Mouse (Mus musculus): Measurements from ENCODE around the gene Zbp1. TPM values are rescaled to one million over a fixed set of nuclear protein-coding genes. Genes with fewer than 3 reads are reported as not detected.

Zbp1 gene
- polyA plus RNA-seq, 1 experiment = 2.8 TPM

- Histone ChIP-seq H3K9me3 (peaks cover 4% of the 10 kb centered on the region; the same call in 1 of the 2 replicates), H3K4me1 (no peaks in the 10 kb centered on the region), H3K36me3 (replicated peaks; ENCODE audit: low read length) (no peaks in the 10 kb centered on the region), H3K27me3 (replicated peaks) (peaks cover 25% of the 10 kb centered on the region), H3K4me3 (replicated peaks) (no peak overlapping the region)
- TF ChIP-seq GATA1 (IDR thresholded peaks at IDR 0.05; ENCODE audit: borderline replicate concordance, low read length) (no peak), FLI1 (IDR thresholded peaks at IDR 0.05; ENCODE audit: low read length) (no peak)
Observed at GRCm38 (mm10) chr2:173164946-173165345, 53.8 kb downstream of the Zbp1 start.

GRCm38 (mm10) chr2:173164358-173164757, 54.4 kb downstream of the Zbp1 start:
- Histone ChIP-seq H3K4me1 (no peaks in the 10 kb centered on the region), H3K9me3 (peaks cover 4% of the 10 kb centered on the region; the same call in 1 of the 2 replicates), H3K36me3 (replicated peaks; ENCODE audit: low read length) (no peaks in the 10 kb centered on the region), H3K27me3 (replicated peaks) (peaks cover 19% of the 10 kb centered on the region), H3K4me3 (replicated peaks) (no peak overlapping the region)
- TF ChIP-seq GATA1 (IDR thresholded peaks at IDR 0.05; ENCODE audit: borderline replicate concordance, low read length) (no peak), FLI1 (IDR thresholded peaks at IDR 0.05; ENCODE audit: low read length) (no peak)

- Histone ChIP-seq H3K4me1 (no peaks in the 10 kb centered on the region), H3K36me3 (replicated peaks; ENCODE audit: low read length) (no peaks in the 10 kb centered on the region), H3K27me3 (replicated peaks) (peaks cover 12% of the 10 kb centered on the region), H3K4me3 (replicated peaks) (no peak overlapping the region), H3K9me3 (peaks cover 4% of the 10 kb centered on the region; the same call in 1 of the 2 replicates)
- no peak for TF ChIP-seq FLI1 (IDR thresholded peaks at IDR 0.05; ENCODE audit: low read length)
- TF ChIP-seq GATA1 (IDR thresholded peaks at IDR 0.05; ENCODE audit: borderline replicate concordance, low read length) = no peak
Observed at GRCm38 (mm10) chr2:173163380-173163779, 55.3 kb downstream of the Zbp1 start.

GRCm38 (mm10) chr2:173159354-173160311, 59.1 kb downstream of the Zbp1 start:
- peaks cover 9% of the 10 kb centered on the region for H3K9me3 ChIP-seq
- TF ChIP-seq FLI1 (IDR thresholded peaks at IDR 0.05; ENCODE audit: low read length) (no peak), GATA1 (IDR thresholded peaks at IDR 0.05; ENCODE audit: borderline replicate concordance, low read length) (no peak)
- peaks cover 12% of the 10 kb centered on the region for H3K27me3 ChIP-seq (replicated peaks)
- H3K4me1 ChIP-seq = no peaks in the 10 kb centered on the region
- H3K4me3 ChIP-seq (replicated peaks) = no peak overlapping the region
- no peaks in the 10 kb centered on the region for H3K36me3 ChIP-seq (replicated peaks; ENCODE audit: low read length)

GRCm38 (mm10) chr2:173158390-173159055, 60.2 kb downstream of the Zbp1 start:
- Histone ChIP-seq H3K36me3 (replicated peaks; ENCODE audit: low read length) (no peaks in the 10 kb centered on the region), H3K9me3 (peaks cover 9% of the 10 kb centered on the region), H3K4me1 (no peaks in the 10 kb centered on the region), H3K4me3 (replicated peaks) (no peak overlapping the region), H3K27me3 (replicated peaks) (peaks cover 12% of the 10 kb centered on the region)
- TF ChIP-seq FLI1 (IDR thresholded peaks at IDR 0.05; ENCODE audit: low read length) (no peak), GATA1 (IDR thresholded peaks at IDR 0.05; ENCODE audit: borderline replicate concordance, low read length) (no peak)

GRCm38 (mm10) chr2:173157871-173158270, 60.9 kb downstream of the Zbp1 start:
- Histone ChIP-seq H3K9me3 (peaks cover 9% of the 10 kb centered on the region), H3K4me1 (no peaks in the 10 kb centered on the region), H3K4me3 (replicated peaks) (no peak overlapping the region), H3K36me3 (replicated peaks; ENCODE audit: low read length) (no peaks in the 10 kb centered on the region), H3K27me3 (replicated peaks) (peaks cover 14% of the 10 kb centered on the region)
- TF ChIP-seq GATA1 (IDR thresholded peaks at IDR 0.05; ENCODE audit: borderline replicate concordance, low read length) = no peak
- no peak for TF ChIP-seq FLI1 (IDR thresholded peaks at IDR 0.05; ENCODE audit: low read length)

- peaks cover 14% of the 10 kb centered on the region for H3K27me3 ChIP-seq (replicated peaks)
- no peaks in the 10 kb centered on the region for H3K4me1 ChIP-seq
- H3K36me3 ChIP-seq (replicated peaks; ENCODE audit: low read length) = no peaks in the 10 kb centered on the region
- no peak overlapping the region for H3K4me3 ChIP-seq (replicated peaks)
- H3K9me3 ChIP-seq = peaks cover 9% of the 10 kb centered on the region
- no peak for TF ChIP-seq GATA1 (IDR thresholded peaks at IDR 0.05; ENCODE audit: borderline replicate concordance, low read length)
- no peak for TF ChIP-seq FLI1 (IDR thresholded peaks at IDR 0.05; ENCODE audit: low read length)
Observed at GRCm38 (mm10) chr2:173157376-173157775, 61.3 kb downstream of the Zbp1 start.

GRCm38 (mm10) chr2:173156923-173157322, 61.8 kb downstream of the Zbp1 start:
- peaks cover 14% of the 10 kb centered on the region for H3K27me3 ChIP-seq (replicated peaks)
- no peaks in the 10 kb centered on the region for H3K4me1 ChIP-seq
- no peaks in the 10 kb centered on the region for H3K36me3 ChIP-seq (replicated peaks; ENCODE audit: low read length)
- TF ChIP-seq GATA1 (IDR thresholded peaks at IDR 0.05; ENCODE audit: borderline replicate concordance, low read length) (no peak), FLI1 (IDR thresholded peaks at IDR 0.05; ENCODE audit: low read length) (no peak)
- H3K9me3 ChIP-seq = peaks cover 9% of the 10 kb centered on the region
- H3K4me3 ChIP-seq (replicated peaks) = no peak overlapping the region

Other genes with a start within 250 kb of the Zbp1 start
- not detected in 2 replicates for gene Spo11, start 241.2 kb downstream of the Zbp1 start, polyA plus RNA-seq (2012; ENCODE audit: insufficient read depth, low replicate concordance)
- 26.3 and 89.2 TPM in 2 replicates for gene Rae1, start 218.8 kb downstream of the Zbp1 start, polyA plus RNA-seq (2012; ENCODE audit: insufficient read depth, low replicate concordance)
- 1,149 and 2,622 TPM in 2 replicates for gene Rbm38, start 198.4 kb downstream of the Zbp1 start, polyA plus RNA-seq (2012; ENCODE audit: insufficient read depth, low replicate concordance)
- not detected in 2 replicates for gene Ctcfl, start 99.4 kb downstream of the Zbp1 start, polyA plus RNA-seq (2012; ENCODE audit: insufficient read depth, low replicate concordance)
- not detected in 2 replicates for gene Pck1, start 65.9 kb downstream of the Zbp1 start, polyA plus RNA-seq (2012; ENCODE audit: insufficient read depth, low replicate concordance)
- 5.3 and 26.8 TPM in 2 replicates for gene Pmepa1, start 57.6 kb upstream of the Zbp1 start, polyA plus RNA-seq (2012; ENCODE audit: insufficient read depth, low replicate concordance)